Mouse (Mus musculus): ENCODE data around the gene Dap.

GRCm38 (mm10) chr15:31251189-31251588 lies 27.1 kb downstream of the Dap start:
- TF ChIP-seq TAL1 (conservative IDR thresholded peaks at IDR 0.05; ENCODE audit: low read depth, low read length), result no peak
- no peak for TF ChIP-seq CTCF (IDR thresholded peaks at IDR 0.05; ENCODE audit: low read depth, low read length)
- no peak for TF ChIP-seq POLR2AphosphoS5 (IDR thresholded peaks at IDR 0.05; ENCODE audit: insufficient replicate concordance, low read depth, low read length)
- no peak for TF ChIP-seq GATA1 (IDR thresholded peaks at IDR 0.05; ENCODE audit: borderline replicate concordance, low read length)
